Mouse (Mus musculus) cortical plate, adult 2 months (tissue): ENCODE measurements around the gene Kifc3.

Experiments used
- CTCF ChIP-seq: fragments of 200-500 bp; IDR thresholded peaks from 2 replicates; pipeline ENCODE4 v1.5.1; 2011; ENCODE audit warnings: mild to moderate bottlenecking, control low read depth, low read length; ENCODE audit not compliant: insufficient read depth; ENCODE audit errors: extremely low read depth
- POLR2A ChIP-seq: fragments of 200-500 bp; IDR thresholded peaks from 2 replicates; pipeline ENCODE4 v1.6.1; 2011; ENCODE audit warnings: mild to moderate bottlenecking, low read length, control low read depth; ENCODE audit not compliant: insufficient read depth; ENCODE audit errors: extremely low read depth

DNA sequence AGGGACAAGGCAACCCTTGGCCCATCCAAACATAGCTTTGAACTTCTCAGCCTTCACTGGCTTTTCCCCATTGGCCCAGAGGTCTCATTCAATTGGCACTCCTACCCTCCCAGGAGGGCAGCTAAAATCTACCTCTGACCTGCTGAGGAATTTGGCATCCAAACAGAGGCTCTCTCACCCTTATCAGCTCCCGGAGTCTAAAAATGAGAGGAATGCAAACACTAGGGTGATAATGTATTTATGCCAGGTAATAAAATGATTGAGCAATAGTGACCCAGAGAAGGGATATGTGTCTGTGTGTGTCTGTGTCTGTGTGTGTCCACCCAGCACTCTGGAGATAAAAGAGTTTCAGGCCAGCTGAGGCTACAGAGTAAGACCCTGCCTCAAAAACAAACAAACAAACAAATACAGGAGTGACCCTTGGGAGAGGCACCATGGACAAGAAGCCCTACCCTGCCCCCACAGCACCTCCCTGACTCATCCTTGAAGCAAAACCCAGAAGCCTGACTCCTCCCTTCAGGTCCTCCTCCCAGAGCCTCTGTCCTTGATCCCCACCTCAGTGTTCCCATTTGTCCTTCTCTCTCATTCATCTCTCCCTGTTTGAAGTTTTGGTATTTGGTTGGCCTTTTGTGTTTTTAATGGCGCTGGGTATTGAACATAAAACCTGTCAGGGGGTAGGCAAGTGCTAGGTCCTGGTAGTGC, 56.4 kb downstream of the Kifc3 start:
- TF ChIP-seq CTCF (no peak), POLR2A (no peak)
